Mouse (Mus musculus): ENCODE measurements around the gene Cadm1. TPM values are rescaled to one million over a fixed set of nuclear protein-coding genes. Genes with fewer than 3 reads are reported as not detected.

The Cadm1 gene
- polyA plus RNA-seq, 1 experiment from 2014 or later: 89.9 TPM

- H3K27me3 ChIP-seq (ENCODE audit: low read depth, poor library complexity, severe bottlenecking): no peaks in the 10 kb centered on the region
- no peak for DNase-seq (ENCODE audit: low spot score)
- H3K4me3 ChIP-seq: no peak overlapping the region
- H3K36me3 ChIP-seq: peaks cover 6% of the 10 kb centered on the region; the same call in 1 of the 2 replicates
- H3K4me1 ChIP-seq: peaks cover 12% of the 10 kb centered on the region
- H3K9me3 ChIP-seq (replicated peaks): no peaks in the 10 kb centered on the region
- H3K27ac ChIP-seq (replicated peaks): no peak overlapping the region
- WGBS: 89% methylated on average over 8 of the region's 8 CpGs
Measured at GRCm38 (mm10) chr9:47856311-47856710, 326.3 kb downstream of the Cadm1 start.

GRCm38 (mm10) chr9:47857235-47857634, 327.3 kb downstream of the Cadm1 start:
- DNase-seq (ENCODE audit: low spot score): no peak
- Histone ChIP-seq H3K4me3 (no peak overlapping the region), H3K27ac (replicated peaks) (no peak overlapping the region), H3K4me1 (peaks cover 16% of the 10 kb centered on the region), H3K9me3 (replicated peaks) (no peaks in the 10 kb centered on the region), H3K27me3 (ENCODE audit: low read depth, poor library complexity, severe bottlenecking) (no peaks in the 10 kb centered on the region), H3K36me3 (peaks cover 6% of the 10 kb centered on the region; the same call in 1 of the 2 replicates)
- 90% methylated on average over 7 of the region's 7 CpGs for WGBS

GRCm38 (mm10) chr9:47858134-47858533, 328.2 kb downstream of the Cadm1 start:
- DNase-seq (ENCODE audit: low spot score): no peak
- no peaks in the 10 kb centered on the region for H3K9me3 ChIP-seq (replicated peaks)
- H3K27me3 ChIP-seq (ENCODE audit: low read depth, poor library complexity, severe bottlenecking): no peaks in the 10 kb centered on the region
- peaks cover 6% of the 10 kb centered on the region; the same call in 1 of the 2 replicates for H3K36me3 ChIP-seq
- no peak overlapping the region for H3K4me3 ChIP-seq
- peaks cover 25% of the 10 kb centered on the region for H3K4me1 ChIP-seq
- WGBS: 63% methylated on average over 5 of the region's 5 CpGs
- H3K27ac ChIP-seq (replicated peaks): no peak overlapping the region

- no peak overlapping the region for H3K27ac ChIP-seq (replicated peaks)
- no peaks in the 10 kb centered on the region for H3K27me3 ChIP-seq (ENCODE audit: low read depth, poor library complexity, severe bottlenecking)
- H3K9me3 ChIP-seq (replicated peaks): no peaks in the 10 kb centered on the region
- DNase-seq (ENCODE audit: low spot score): no peak
- H3K36me3 ChIP-seq: peaks cover 4% of the 10 kb centered on the region; the same call in 1 of the 2 replicates
- peaks cover 27% of the 10 kb centered on the region for H3K4me1 ChIP-seq
- no peak overlapping the region for H3K4me3 ChIP-seq
- 79% methylated on average over 10 of the region's 10 CpGs for WGBS
Measured at GRCm38 (mm10) chr9:47858778-47859395, 328.9 kb downstream of the Cadm1 start.

- no peaks in the 10 kb centered on the region for H3K36me3 ChIP-seq
- no peaks in the 10 kb centered on the region for H3K9me3 ChIP-seq (replicated peaks)
- no peak overlapping the region for H3K4me3 ChIP-seq
- DNase-seq (ENCODE audit: low spot score): no peak
- 92% methylated on average over 3 of the region's 3 CpGs for WGBS
- H3K27ac ChIP-seq (replicated peaks): no peak overlapping the region
- peaks cover 6% of the 10 kb centered on the region; the same call in 1 of the 2 replicates for H3K27me3 ChIP-seq (ENCODE audit: low read depth, poor library complexity, severe bottlenecking)
- H3K4me1 ChIP-seq: peaks cover 35% of the 10 kb centered on the region
Measured at GRCm38 (mm10) chr9:47860994-47861393, 331.0 kb downstream of the Cadm1 start.

- no peak for DNase-seq (ENCODE audit: low spot score)
- H3K4me1 ChIP-seq: peaks cover 42% of the 10 kb centered on the region
- WGBS: 48% methylated on average over 2 of the region's 2 CpGs
- H3K27ac ChIP-seq (replicated peaks): 0 out of 2 replicates have a peak overlapping the region, but pooled peaks have one; percentile 10
- no peak overlapping the region for H3K4me3 ChIP-seq
- H3K27me3 ChIP-seq (ENCODE audit: low read depth, poor library complexity, severe bottlenecking): peaks cover 10% of the 10 kb centered on the region; the same call in 1 of the 2 replicates
- no peaks in the 10 kb centered on the region for H3K9me3 ChIP-seq (replicated peaks)
- no peaks in the 10 kb centered on the region for H3K36me3 ChIP-seq
Measured at GRCm38 (mm10) chr9:47861783-47862182, 331.8 kb downstream of the Cadm1 start.

GRCm38 (mm10) chr9:47866001-47866400, 336.0 kb downstream of the Cadm1 start:
- Histone ChIP-seq H3K9me3 (replicated peaks) (no peaks in the 10 kb centered on the region), H3K4me3 (no peak overlapping the region), H3K4me1 (peaks cover 42% of the 10 kb centered on the region), H3K27ac (replicated peaks) (no peak overlapping the region), H3K36me3 (no peaks in the 10 kb centered on the region), H3K27me3 (ENCODE audit: low read depth, poor library complexity, severe bottlenecking) (peaks cover 22% of the 10 kb centered on the region; the same call in 1 of the 2 replicates)
- 59% methylated on average over 1 of the region's 1 CpGs for WGBS
- DNase-seq (ENCODE audit: low spot score): no peak

- H3K27me3 ChIP-seq (ENCODE audit: low read depth, poor library complexity, severe bottlenecking): peaks cover 22% of the 10 kb centered on the region; the same call in 1 of the 2 replicates
- H3K9me3 ChIP-seq (replicated peaks): no peaks in the 10 kb centered on the region
- H3K4me1 ChIP-seq: peaks cover 28% of the 10 kb centered on the region
- WGBS: 88% methylated on average over 7 of the region's 7 CpGs
- no peaks in the 10 kb centered on the region for H3K36me3 ChIP-seq
- H3K4me3 ChIP-seq: no peak overlapping the region
- H3K27ac ChIP-seq (replicated peaks): no peak overlapping the region
- no peak for DNase-seq (ENCODE audit: low spot score)
Measured at GRCm38 (mm10) chr9:47867474-47867873, 337.5 kb downstream of the Cadm1 start.

GRCm38 (mm10) chr9:47869661-47870060, 339.7 kb downstream of the Cadm1 start:
- WGBS: 91% methylated on average over 5 of the region's 5 CpGs
- no peak for DNase-seq (ENCODE audit: low spot score)
- peaks cover 24% of the 10 kb centered on the region for H3K4me1 ChIP-seq
- H3K36me3 ChIP-seq: no peaks in the 10 kb centered on the region
- H3K9me3 ChIP-seq (replicated peaks): no peaks in the 10 kb centered on the region
- H3K4me3 ChIP-seq: no peak overlapping the region
- no peak overlapping the region for H3K27ac ChIP-seq (replicated peaks)
- peaks cover 22% of the 10 kb centered on the region; the same call in 1 of the 2 replicates for H3K27me3 ChIP-seq (ENCODE audit: low read depth, poor library complexity, severe bottlenecking)

GRCm38 (mm10) chr9:47876557-47877206, 346.7 kb downstream of the Cadm1 start:
- peaks cover 24% of the 10 kb centered on the region for H3K4me1 ChIP-seq
- 68% methylated on average over 10 of the region's 10 CpGs for WGBS
- no peak overlapping the region for H3K4me3 ChIP-seq
- no peaks in the 10 kb centered on the region for H3K36me3 ChIP-seq
- H3K27me3 ChIP-seq (ENCODE audit: low read depth, poor library complexity, severe bottlenecking): peaks cover 6% of the 10 kb centered on the region; the same call in 1 of the 2 replicates
- no peaks in the 10 kb centered on the region for H3K9me3 ChIP-seq (replicated peaks)
- DNase-seq (ENCODE audit: low spot score): no peak
- H3K27ac ChIP-seq (replicated peaks): peak overlapping the region; percentile 17; the same call in 1 of the 2 replicates

GRCm38 (mm10) chr9:47880171-47880570, 350.2 kb downstream of the Cadm1 start:
- H3K4me3 ChIP-seq: no peak overlapping the region
- H3K36me3 ChIP-seq: no peaks in the 10 kb centered on the region
- H3K9me3 ChIP-seq (replicated peaks): no peaks in the 10 kb centered on the region
- DNase-seq (ENCODE audit: low spot score): no peak
- no peak overlapping the region for H3K27ac ChIP-seq (replicated peaks)
- peaks cover 16% of the 10 kb centered on the region; the same call in 1 of the 2 replicates for H3K27me3 ChIP-seq (ENCODE audit: low read depth, poor library complexity, severe bottlenecking)
- H3K4me1 ChIP-seq: peaks cover 31% of the 10 kb centered on the region
- 93% methylated on average over 8 of the region's 8 CpGs for WGBS

- H3K4me1 ChIP-seq: peaks cover 20% of the 10 kb centered on the region
- H3K27ac ChIP-seq (replicated peaks): no peak overlapping the region; the same call in 1 of the 2 replicates
- H3K9me3 ChIP-seq (replicated peaks): no peaks in the 10 kb centered on the region
- WGBS: 77% methylated on average over 11 of the region's 11 CpGs
- no peak for DNase-seq (ENCODE audit: low spot score)
- no peaks in the 10 kb centered on the region for H3K36me3 ChIP-seq
- H3K27me3 ChIP-seq (ENCODE audit: low read depth, poor library complexity, severe bottlenecking): peaks cover 18% of the 10 kb centered on the region
- H3K4me3 ChIP-seq: no peak overlapping the region
Measured at GRCm38 (mm10) chr9:47882372-47882771, 352.4 kb downstream of the Cadm1 start.

- H3K27ac ChIP-seq (replicated peaks): no peak overlapping the region
- peaks cover 37% of the 10 kb centered on the region for H3K27me3 ChIP-seq (ENCODE audit: low read depth, poor library complexity, severe bottlenecking)
- H3K36me3 ChIP-seq: no peaks in the 10 kb centered on the region
- WGBS: 82% methylated on average over 8 of the region's 8 CpGs
- no peak overlapping the region for H3K4me3 ChIP-seq
- no peak for DNase-seq (ENCODE audit: low spot score)
- H3K4me1 ChIP-seq: peaks cover 26% of the 10 kb centered on the region
- H3K9me3 ChIP-seq (replicated peaks): no peaks in the 10 kb centered on the region
Measured at GRCm38 (mm10) chr9:47891721-47892120, 361.7 kb downstream of the Cadm1 start.

Measured in midbrain, embryonic 10.5 days (tissue).